Mouse (Mus musculus) frontal cortex, postnatal 36 days (tissue): ENCODE data around the gene Tubb5.

ENCODE experiments used
- DNase-seq, 2 experiments: peaks; one replicate each; pipeline ENCODE4 v3.0.0; 2022; ENCODE audit warnings: low spot score in 2 of 2

Gene Tubb5

DNA sequence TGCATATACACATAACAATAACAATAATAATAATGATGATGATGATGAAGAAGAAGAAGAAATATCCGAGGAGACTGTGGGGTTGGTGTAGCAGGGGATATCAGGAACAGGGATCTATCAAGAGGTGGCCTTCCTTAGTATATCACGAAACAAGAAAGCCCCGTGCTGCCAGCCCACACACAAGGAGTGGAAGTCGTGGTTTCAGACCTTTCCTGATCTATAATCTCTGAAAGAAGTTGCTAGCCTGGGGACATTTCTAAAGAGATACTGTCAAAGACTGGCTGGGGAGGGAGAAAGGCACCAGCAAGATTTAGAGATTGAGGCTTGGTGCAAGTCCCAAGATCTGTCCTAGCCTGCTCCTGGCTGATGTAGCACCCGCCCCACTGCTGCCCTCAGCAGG is 41.3 kb downstream of the Tubb5 start:
- no peak for DNase-seq

DNA sequence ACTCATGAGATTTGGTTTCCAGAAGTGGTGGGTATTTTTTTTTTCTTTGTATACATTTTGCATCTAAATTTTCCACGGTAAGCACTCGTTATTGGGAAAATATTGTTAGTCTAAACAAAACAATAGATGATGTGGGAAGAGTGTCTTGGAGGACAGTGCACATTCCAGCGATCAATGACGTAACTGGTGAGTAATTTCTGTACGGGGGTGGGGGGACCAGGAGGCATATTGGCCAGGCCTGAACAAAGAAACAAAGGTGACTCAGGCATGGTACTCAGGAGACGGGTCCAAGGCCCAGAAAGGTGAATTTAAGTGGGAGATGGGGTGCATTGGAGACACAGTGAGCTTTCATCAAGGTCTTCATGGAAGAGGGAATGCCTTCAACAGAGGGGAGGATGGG is 42.5 kb downstream of the Tubb5 start:
- no peak for DNase-seq

DNA sequence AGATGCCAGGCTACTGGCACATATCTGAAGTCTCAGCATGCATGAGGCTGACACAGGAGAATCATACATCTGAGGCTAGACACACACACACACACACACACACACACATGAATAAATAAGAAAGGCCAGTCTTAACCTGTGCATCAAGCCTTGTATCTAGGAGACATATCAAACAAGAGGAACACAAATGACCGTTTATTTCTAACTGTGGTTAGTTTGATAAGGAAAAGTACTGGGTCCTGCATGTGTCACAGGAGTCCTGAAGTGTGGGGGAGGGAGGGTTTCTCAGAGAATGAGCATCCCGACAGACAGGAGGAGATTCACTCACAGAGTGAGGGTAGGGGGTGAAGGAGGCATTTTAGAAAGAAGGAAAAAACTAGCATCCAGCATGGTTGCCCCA is 43.0 kb downstream of the Tubb5 start:
- no peak for DNase-seq

DNA sequence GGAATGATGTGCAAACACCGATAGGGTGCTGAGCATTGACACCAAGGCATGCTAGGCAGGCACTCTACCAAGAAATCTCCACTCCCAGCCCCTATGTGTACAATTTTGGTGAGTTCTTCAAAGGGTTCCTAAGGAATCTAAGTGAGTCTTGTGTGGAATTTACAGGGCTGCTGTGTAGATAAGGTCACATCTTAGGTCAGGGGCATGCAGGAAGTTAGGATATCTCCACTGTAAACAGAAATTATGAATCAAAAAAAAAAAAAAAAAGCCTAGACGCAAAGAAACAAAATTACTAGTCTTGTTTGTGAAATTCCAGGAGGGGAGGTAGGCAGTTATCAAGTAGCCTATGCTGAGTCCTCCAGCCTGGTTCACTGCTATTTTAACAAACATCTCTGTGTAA is 45.3 kb downstream of the Tubb5 start:
- DNase-seq: no peak

DNA sequence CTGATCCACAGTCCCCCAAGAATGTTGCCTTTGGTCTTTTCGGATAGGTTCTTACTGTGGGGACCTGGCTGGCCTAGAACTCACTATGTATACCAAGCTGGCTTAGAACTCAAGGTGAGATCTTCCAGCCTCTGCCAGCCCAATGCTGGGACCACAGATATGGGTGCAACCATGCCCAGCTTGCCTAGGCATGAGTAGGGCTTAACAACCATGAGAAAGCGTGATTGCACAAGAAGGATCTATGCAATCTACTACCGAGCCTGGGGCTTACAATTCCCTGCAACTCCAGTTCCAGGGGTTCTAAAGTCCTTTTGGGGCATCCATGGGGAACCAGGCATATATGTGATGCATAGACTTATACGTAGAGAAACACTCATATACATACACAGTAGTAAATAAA is 47.2 kb downstream of the Tubb5 start:
- no peak for DNase-seq

DNA sequence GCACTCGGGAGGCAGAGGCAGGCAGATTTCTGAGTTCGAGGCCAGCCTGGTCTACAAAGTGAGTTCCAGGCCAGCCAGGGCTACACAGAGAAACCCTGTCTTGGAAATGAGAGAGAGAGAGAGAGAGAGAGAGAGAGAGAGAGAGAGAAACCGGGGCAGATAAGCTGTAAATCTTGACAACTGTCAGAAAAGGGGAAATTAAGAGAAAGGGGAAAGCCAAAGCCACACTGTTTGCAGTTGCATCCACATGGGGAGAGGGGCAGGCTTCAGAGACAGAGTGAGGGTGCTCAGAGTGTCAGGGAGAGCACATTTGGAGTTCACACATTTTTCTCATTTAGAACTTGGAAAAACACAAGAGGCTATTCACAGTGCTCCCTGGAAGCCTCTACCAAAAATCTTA is 50.1 kb downstream of the Tubb5 start:
- no peak for DNase-seq

DNA sequence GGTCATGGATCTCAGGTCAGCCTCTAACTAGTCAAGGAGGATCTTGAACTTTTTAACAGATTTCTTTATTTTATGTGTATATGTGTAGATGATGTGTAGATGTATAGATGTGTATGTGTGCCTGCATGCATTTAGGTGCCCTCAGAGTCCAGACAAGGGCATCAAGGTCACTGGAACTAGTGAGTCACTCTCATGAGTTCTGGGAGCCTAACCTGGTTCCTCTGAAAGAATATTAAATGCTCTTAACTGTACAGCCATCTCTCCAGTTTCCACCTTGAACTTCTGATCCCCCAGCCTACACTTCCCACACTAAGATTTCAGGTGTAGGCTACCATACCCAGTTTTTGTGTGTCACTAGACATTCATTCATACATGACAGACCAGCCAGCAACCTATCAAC is 50.6 kb downstream of the Tubb5 start:
- no peak for DNase-seq

DNA sequence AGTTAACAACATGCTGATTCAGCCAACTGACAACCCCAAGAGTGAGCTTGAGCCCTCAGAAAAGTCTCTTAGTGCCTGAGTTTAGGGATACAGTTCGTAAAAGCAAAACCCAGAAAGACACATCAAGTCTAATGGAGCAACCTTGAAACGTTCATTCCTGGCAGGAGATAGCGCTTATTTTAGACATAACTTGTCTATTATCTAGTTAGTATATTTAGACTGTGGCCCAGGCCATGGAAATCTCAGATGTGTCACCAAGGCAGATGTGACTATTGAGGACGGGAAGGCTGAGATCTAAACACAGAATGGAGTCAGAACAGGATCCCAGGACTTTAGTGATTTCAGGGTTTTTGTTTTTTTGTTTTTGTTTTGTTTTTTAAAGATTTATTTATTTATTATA is 53.0 kb downstream of the Tubb5 start:
- DNase-seq: no peak

DNA sequence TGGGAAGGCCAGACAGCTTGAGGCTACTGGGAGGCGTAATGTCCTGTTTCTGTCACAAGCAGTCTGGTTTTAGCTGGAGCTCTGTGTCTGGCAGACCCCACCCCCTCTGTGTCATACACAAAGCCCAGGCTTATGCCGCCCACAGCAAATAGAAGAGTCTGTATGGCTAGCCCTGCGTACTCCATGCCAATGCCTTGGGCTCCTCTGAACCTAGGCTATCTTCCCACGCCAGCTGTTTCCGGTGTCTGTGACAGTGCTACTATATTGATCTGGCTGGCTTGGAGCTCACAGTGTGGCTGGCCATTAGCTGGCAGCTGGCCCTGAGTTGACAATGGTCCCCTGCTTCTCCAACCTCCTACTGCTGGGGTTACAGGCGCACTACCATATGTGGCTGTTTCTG is 54.2 kb downstream of the Tubb5 start:
- DNase-seq: peak in 1 of 2 experiments; percentile 10
